Mouse (Mus musculus): ENCODE measurements around the gene Lrrfip1. TPM values are rescaled to one million over a fixed set of nuclear protein-coding genes. Genes with fewer than 3 reads are reported as not detected.

Gene Lrrfip1
- total RNA-seq, 4 experiments from 2014 or later = 66.2 to 83.0 (median 73.9) TPM

DNA sequence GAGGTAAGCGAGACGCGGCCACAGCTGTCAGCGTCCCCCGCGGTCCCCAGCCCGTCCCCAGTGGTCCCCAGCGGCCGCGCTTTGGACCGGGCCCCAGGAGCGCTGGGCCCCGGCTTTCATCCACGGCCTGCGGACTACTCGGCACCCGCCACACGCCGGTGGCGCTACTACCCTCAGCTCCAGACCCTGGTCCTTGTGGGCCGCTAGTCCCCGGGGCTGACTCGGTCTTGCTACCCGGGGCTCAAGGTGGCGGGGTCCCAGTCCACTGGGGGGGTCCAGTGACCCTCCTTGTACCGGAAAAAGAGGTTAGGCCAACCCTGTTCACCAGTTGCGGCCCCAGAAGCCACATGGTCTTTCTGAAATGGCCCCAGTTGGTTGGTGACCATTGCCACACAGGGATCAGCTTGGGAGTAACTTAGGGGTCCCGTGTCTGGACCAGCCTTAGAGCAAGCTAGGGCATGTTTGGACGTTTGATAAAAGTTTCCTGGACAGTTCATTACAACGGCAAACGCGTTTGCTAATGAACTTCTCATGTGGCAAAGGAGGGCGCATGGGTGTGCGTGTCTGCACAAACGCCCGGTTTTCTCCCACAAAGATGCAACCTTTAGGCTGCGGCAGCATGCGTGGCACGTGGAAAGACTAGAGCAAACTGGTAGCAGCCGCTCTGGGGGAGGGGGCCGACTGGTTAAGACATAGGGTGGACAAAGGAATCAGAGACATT is 514 bp downstream of the Lrrfip1 start:
- DNase-seq (ENCODE audit: low spot score in 2 of 2) = no peak

DNA sequence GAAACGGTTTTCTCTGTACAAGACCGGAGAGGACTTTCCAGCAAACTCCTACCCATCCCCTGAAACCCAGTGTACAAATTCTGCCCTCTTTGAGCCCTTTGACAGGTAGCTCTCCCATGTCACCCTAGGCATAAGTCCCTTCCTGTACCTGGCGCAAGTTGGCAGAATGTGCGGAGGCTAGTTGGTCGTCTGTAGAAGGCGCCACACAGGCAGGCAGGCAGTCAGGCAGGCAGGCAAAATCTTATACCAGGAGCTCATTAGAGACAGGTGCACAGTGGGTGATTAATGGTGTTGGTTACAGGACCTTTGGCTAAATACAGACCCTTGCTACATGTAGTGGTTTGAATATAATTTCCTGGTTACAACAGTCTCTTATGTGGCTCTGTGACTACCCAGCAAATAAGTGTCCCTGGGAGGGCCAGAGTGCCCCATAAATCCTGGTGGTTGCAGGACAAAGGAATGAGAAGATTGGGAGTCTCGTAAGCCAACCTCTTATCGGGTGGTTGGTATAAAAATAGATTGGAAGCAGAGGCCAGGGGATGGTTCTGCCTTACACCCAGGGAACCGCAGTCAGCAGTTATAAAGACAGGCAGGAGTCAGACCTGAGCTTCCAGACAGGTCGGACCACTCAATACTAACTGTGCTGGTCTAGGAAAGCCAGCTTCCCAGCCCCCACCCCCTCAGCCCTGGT is 1.5 kb downstream of the Lrrfip1 start:
- DNase-seq (ENCODE audit: low spot score in 2 of 2) = no peak

DNA sequence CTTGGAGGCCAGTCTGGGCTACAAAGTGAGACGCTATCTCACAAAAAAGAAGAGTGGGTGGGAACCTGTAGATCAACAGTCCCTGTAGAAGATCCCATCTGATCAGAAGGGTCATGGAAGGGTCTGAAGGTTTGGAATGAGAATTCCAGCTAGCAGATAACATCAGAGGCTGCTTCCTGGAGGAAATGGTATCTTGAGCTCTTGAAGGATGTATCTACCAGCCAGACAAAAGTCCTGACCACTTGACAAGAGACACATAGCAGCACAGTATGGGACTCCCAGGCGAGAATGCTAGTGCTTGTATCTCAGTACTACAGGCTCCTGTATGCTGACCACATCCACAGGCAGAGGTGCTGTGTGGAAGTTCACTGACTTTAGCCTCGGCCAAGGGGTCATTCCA is 2.6 kb downstream of the Lrrfip1 start:
- DNase-seq (ENCODE audit: low spot score in 2 of 2) = no peak

DNA sequence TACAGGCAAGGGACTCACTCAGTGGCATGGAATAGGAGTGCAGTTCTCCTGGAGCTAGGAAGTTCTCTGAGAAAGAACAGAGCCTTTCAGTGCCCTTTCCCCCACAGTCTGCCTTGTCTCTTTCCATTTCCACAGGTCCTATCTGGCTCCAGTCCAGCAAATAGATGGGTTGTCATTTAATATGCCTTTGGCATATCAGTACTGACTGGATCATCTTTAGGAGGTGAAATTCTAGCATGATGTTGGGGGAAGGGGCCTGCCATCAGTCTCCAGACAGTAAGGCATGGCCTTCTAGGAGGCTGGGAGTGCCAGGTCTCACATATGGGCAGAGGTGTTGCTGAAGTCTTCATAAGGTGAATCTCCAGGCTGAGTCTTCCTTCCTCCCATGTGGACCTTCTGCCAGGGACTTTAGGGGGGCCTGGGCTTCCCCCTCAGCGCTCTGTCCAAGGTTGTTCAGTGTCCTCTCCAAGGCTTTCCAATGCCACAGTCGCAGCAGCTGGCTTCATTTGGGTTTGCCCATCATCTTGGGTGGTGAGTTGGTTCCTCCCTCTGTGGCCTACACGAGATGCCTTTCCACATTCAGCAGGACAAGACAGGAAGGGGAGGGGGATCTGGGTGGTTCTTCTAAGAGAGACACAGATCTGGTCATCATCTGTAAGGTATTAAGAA is 3.5 kb downstream of the Lrrfip1 start:
- no peak for DNase-seq (ENCODE audit: low spot score in 2 of 2)

DNA sequence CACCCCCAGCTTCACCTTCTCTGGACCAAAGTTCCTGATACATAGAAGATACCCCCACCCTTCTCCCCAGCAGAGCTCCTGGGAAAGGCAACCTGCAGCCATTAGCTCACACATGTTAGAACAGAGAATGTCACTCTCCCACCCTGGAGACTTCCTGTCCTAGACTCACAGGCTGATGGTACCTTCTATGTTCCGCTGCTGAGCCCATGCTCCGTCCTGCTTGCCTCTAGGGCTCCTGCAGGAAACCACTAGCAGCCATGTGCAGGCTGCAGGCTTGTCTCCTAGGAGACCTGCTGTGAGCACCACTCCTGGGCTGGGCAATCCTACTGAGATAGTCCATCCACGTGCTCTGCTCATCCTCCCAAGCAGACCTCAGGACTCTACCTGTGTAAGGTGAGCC is 4.1 kb downstream of the Lrrfip1 start:
- no peak for DNase-seq (ENCODE audit: low spot score in 2 of 2)

DNA sequence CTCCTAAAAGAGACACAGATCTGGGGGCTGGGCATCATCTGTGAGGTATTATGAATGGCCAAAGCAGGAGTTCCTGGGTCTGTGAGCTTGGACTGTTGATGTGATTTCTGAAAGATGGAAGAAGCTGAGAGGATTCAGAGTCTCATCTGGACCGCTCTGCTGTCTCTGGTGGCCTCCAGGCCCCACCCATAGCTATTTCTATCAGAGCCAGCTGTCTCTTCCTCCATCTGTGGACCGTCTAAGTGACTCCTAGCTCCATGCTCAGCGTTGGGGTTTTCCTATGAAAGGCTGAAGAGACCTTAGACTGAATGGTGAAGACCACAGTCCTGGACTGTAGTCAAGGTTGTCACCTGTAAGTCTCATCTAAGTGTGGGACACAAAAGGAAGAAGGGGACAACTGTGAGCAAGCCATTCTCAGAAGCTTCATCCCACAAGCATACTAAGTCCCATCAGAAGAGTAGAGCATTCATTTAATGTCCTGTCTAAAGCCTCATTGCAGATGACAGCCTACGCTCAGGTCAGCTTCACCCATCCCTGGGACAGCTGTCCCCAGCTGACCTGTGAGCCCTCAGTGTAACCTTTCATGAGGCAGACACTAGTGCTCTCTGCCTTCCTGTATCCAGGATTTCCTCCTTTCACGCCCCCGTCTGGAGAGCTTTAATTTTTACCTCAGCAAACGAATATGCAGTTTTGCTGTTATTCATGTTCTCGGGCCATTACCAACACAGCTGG is 5.2 kb downstream of the Lrrfip1 start:
- DNase-seq (ENCODE audit: low spot score in 2 of 2) = no peak

DNA sequence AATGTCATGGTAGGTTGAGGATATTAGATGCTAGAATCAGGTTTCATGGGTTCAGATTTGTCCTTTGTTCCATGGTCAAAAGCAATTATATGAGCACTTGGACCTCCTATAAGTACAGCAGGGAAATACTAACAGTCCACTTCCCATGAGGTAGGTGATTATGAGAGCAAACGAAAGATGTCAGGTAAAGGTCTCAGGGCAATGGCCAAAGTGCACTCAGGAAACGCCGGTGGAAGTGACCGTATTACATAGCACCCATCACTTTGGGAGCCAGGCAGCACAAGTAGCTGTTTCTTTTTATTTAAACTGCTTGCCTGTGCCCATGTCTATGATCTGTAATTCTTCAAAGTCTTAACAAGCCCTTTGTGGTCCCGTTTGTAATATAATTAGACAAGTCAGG is 7.5 kb downstream of the Lrrfip1 start:
- DNase-seq (ENCODE audit: low spot score in 2 of 2) = no peak

DNA sequence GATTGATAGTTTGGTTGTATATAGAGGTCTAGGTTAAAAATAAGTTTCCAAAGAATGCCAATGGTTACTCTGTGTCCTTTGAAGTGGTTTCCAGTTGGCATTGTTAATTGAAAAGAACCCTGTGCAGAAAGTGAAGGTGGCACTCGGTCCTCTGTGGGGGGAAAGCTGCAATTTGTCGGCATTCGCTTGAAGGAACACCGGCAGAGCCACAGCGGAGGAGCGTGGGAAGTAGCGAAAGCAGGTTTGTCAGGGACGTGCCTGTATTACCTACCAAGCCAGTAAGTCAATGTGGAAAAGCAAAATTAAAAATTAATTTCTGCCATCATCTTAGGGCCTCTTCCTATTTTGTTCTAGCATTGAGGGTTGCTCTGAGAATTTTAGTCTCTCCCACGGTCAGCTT is 8.2 kb downstream of the Lrrfip1 start:
- DNase-seq (ENCODE audit: low spot score in 2 of 2) = no peak

DNA sequence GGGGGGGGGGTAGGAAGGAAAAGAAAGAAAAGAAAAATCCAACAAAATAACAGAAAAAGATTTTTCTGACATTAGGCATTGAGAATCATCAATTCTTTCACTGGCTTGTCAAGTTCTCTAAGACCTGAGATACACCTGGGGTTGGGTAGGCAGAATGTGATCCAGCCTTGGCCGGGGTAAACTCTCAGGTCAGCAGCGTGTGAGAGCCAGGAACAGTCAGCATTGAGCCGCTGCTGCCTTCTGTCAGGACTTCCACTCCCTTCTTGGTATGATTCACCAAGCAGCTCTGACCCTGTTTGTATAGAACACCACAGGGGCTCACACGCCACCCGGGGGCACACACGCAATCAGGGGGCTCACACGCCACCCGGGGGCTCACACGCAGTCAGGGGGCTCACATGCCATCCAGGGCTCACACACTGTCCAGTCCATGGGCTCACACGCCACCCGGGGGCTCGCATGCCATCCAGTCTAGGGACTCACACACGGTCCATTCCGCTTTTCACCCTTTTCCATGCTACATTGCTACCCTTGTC is 9.7 kb downstream of the Lrrfip1 start:
- DNase-seq (ENCODE audit: low spot score in 2 of 2) = no peak

DNA sequence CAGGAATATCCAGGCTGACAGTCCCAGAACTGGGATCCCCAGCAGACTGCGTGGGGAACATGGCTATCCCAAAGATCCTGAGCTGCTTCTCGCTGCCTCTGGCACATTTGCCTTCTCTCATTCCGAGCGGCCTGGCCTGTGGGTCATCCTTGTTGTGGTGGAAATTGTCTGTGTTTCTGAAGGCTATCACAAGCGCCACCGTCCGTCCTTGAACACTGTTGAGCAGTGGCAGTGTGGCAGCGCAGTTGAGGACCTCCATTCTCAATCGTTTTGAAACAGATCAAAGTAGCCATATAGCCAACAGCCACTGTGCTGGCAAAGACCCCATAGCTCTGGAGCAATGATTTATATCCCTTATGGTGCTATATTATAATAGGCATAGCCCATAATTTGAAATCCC is 10.2 kb downstream of the Lrrfip1 start:
- no peak for DNase-seq (ENCODE audit: low spot score in 2 of 2)

DNA sequence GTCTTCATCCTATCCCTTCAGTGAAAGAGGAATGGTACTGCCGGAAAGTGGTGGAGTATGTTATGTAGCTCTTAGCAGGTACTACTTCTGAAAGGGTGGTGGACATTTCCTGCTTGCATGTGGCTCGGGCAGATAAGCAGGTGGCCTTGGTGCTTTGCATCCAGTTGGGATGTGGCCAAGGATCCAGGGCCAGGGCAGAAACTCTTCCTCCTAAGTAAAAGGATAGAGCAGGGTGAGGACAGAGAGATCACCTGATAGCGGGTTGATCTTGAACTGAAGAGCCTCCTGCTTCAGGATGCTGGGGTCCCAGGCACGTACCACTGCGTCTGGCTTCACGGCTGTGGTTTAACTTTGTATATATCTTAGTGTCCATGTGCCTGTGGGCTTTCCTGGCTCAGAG is 10.7 kb downstream of the Lrrfip1 start:
- no peak for DNase-seq (ENCODE audit: low spot score in 2 of 2)

DNA sequence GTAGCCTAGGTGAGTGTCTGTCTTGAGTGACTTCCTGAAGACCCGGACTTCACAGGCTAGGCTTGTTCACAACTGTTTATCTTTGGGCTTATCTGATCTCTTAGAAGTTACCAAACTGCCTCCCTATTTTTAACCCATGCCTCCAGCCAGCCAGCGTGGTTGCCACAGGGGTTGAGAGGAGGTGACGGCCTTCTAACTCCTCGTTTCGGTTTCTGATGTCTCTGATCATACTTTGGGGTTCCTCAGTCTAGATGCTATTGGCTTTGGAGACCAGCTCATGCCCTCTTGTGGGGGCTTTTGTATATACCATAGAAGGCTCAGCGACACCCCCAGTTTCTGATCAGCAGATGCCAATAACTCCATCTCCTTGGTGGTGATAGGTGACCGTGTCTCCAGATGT is 11.7 kb downstream of the Lrrfip1 start:
- no peak for DNase-seq (ENCODE audit: low spot score in 2 of 2)

DNA sequence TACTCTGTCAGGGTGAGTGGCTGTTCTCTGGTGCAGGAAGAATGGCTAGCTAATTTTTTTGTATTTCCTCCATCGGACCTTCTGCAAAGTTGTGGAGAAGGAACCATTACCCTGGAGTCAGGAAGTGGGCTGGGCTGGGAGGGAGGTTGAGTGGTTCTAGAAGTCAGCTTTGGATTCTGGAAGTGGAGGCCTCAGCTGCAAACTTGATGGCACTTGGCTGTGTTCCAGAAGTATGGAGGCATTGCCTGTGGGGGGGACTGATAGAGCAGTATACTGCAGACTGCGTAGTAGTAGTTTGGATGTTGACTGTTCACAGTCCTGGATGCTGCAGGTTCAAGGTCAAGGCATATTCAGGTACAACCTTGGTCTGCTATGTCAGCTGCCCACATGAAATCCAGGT is 12.2 kb downstream of the Lrrfip1 start:
- DNase-seq (ENCODE audit: low spot score in 2 of 2) = no peak

DNA sequence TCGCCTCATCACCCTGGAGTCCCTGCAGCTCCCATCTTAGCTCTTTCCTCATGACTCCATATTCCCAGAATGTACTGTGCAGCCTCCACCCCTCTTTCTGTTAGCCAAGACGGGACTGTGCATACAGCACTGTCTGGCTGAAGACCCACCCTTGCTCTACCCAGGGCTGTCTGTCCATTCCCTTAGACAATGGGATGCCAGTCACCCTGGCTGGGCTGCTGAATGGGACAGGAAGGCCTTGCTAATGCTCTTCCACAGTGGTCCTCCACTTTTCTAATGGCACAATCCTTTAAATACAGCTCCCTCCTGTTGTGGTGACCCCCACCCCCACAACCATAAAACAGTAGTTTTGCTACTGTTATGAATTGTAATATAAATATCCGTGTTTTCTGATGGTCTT is 12.8 kb downstream of the Lrrfip1 start:
- DNase-seq (ENCODE audit: low spot score in 2 of 2) = no peak

DNA sequence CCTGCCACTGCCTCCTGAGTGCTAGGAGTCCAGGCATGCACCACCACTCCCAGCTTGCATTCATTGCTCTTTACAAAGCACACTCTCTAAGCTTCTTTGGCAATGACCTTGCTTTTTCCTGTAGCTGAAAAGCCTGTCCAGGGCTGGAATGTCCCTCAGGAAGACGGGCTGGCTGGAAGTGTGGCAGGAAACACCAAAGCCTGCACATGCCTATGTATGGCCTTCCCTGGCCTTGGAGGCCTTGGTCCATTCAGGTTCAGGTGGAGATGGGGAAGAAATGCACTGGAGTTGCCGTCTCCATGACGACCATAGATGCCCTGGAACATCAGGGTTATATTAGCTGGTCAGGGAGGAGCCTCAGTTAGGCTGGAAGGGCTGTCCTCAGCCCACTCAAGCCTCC is 15.3 kb downstream of the Lrrfip1 start:
- no peak for DNase-seq (ENCODE audit: low spot score in 2 of 2)

DNA sequence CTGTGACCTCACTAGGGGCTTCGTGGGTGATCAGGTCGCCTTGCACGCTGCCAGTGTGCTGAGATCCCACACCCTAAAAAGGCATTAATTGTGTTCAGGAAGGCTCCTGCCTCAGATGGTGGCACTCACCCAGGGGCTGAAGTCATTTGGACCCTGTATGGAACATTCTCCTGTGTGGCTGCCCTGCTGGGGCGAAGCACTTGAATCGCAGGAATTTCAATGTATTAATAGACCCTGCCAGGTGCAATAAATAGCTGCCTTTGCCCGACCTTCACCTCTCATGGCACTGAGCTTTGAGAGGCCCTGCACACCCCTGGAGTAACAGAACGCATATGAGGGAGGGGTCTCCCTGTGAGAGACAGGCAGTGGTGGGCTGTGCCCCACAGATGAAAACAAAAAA is 17.0 kb downstream of the Lrrfip1 start:
- no peak for DNase-seq (ENCODE audit: low spot score in 2 of 2)

DNA sequence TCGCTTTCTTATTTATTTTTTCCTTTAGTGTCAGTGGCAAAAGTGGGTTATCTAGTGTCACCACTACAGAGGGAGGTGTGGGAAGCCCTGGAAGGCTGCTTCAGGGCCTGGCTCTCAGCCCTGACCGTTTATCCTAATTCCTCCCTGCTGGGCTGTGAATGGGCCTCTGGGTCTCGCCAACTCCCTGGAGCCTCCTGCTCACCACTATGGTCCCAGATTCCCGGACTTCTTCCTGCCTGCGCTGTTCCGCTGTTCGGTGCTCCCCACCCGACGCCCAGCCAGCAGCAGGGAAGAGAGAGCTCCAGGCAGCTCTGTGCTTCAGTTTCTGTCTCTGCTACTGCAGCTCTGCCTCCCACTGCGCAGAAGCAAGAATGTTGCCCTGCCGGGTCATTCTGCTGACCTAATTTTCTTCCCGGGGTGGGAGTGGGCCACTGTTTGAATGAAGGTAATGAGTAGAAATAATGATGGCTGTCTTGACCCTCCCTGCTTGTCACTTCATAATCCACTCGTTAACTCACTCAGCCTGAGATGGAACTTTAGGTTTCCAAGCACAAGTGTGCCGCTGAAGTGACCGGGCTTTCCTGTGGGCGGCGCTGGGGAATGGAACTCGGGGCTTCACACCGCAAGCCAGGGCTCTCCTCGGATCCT is 18.7 kb downstream of the Lrrfip1 start:
- no peak for DNase-seq (ENCODE audit: low spot score in 2 of 2)

DNA sequence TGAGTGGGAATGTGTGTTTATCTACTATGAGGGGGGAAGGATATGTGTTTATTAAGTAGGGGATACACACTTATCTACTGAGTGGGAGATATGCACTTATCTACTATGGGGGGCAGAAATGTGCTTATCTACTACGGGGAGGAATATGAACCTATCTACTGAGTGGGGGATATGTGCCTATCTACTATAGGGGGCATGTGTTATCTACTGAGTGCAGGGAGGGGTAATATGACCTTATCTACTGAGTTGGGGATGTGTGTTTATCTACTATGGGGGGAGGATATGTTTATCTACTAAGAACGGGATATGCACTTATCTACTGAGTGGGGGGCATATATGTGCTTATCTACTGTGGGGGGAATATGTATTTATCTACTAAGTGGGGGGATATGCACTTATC is 20.8 kb downstream of the Lrrfip1 start:
- no peak for DNase-seq (ENCODE audit: low spot score in 2 of 2)

DNA sequence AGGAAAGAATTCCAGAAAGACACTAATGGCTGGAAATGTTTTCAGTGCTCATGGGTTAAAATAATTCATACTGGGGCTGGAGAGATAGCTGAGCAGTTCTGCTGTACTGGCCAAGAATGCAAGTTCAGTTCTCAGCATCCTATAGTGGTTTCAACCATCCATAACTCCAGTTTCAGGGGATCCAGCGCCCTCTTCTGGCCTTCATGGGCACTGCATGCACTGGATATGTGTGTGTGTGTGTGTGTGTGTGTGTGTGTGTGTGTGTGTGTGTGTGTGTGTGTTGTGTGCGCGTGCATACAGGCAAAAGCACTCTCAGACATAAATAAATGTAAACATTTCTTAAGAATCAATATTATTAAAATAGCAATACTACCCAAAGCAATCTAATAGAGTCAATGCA is 22.8 kb downstream of the Lrrfip1 start:
- no peak for DNase-seq (ENCODE audit: low spot score in 2 of 2)

DNA sequence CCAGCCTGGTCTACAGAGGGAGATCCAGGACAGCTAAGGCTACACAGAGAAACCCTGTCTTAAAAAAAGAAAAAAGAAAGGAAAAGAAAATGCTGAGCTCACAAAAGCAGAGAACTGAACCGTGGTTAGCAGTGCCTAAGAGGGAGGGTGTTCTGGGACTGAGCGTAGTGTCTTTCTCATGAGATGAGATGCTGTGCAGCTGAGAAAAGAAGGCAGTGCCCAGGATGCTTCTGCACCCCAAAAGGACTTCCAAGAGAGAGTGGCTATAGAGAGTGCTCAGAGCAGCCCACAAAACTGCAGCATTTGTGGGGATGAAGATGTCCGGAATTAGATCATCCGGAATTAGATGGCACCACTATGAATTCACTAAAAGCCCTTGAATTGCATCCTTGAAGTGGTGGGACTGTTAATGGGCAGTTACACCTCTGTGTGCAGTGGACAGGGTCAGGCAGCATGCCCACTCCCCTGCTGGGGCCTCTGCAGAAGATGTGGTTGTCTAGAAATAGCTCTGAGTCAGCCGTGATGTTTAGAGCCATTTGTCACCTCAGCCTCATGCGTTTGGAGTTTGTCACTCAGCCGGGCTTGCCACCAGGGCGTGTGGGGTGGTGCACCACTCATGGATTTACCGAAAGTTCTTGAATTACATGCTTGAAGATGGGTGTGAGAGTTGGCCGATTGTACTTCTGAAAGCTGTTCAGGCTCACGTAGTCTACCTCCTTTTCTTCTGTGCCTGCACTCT is 23.8 kb downstream of the Lrrfip1 start:
- no peak for DNase-seq (ENCODE audit: low spot score in 2 of 2)

DNA sequence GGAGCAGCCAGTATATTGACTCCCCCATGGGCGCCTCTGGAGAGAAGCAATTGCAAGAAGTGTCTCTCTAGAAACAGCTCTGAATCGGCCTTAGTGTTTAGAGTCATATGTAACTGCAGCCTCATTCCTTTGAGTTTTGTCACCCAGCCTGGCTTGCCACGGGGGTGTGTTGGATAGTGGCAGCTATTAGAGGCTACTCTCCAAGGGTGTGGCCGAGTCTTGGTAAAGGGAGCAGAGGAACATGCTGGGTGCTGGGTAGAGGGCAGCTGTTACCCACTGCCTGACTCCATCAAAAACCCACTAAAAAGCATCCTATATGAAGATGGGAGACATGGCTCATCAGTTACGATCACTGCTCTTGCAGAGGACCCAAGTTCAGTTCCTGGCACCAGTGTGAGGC is 24.7 kb downstream of the Lrrfip1 start:
- DNase-seq (ENCODE audit: low spot score in 2 of 2) = no peak

Measured in layer of hippocampus, adult 8-10 months (tissue).